Mouse (Mus musculus): ENCODE measurements around the gene Tacc2. TPM values are rescaled to one million over a fixed set of nuclear protein-coding genes. Genes with fewer than 3 reads are reported as not detected.

Tacc2 gene
- total RNA-seq, 1 experiment from 2014 or later, result 0.35 TPM

- no peak for ATAC-seq (ENCODE audit: extremely low read depth, insufficient number of reproducible peaks, low FRiP score, poor library complexity, severe bottlenecking)
These were observed 121.2 kb downstream of the Tacc2 start for GRCm38 (mm10) chr7:130698480-130698879.

- no peak for ATAC-seq (ENCODE audit: extremely low read depth, insufficient number of reproducible peaks, low FRiP score, poor library complexity, severe bottlenecking)
These were observed 124.1 kb downstream of the Tacc2 start for GRCm38 (mm10) chr7:130701336-130701735.

- ATAC-seq (ENCODE audit: extremely low read depth, insufficient number of reproducible peaks, low FRiP score, poor library complexity, severe bottlenecking), result no peak
These were observed 128.0 kb downstream of the Tacc2 start for GRCm38 (mm10) chr7:130705230-130705629.

- no peak for ATAC-seq (ENCODE audit: extremely low read depth, insufficient number of reproducible peaks, low FRiP score, poor library complexity, severe bottlenecking)
These were observed 131.7 kb downstream of the Tacc2 start for GRCm38 (mm10) chr7:130708940-130709339.

GRCm38 (mm10) chr7:130709372-130710274, 132.4 kb downstream of the Tacc2 start:
- no peak for ATAC-seq (ENCODE audit: extremely low read depth, insufficient number of reproducible peaks, low FRiP score, poor library complexity, severe bottlenecking)

- no peak for ATAC-seq (ENCODE audit: extremely low read depth, insufficient number of reproducible peaks, low FRiP score, poor library complexity, severe bottlenecking)
These were observed 134.6 kb downstream of the Tacc2 start for GRCm38 (mm10) chr7:130711851-130712250.

GRCm38 (mm10) chr7:130713319-130713718, 136.1 kb downstream of the Tacc2 start:
- ATAC-seq (ENCODE audit: extremely low read depth, insufficient number of reproducible peaks, low FRiP score, poor library complexity, severe bottlenecking), result no peak

- no peak for ATAC-seq (ENCODE audit: extremely low read depth, insufficient number of reproducible peaks, low FRiP score, poor library complexity, severe bottlenecking)
These were observed 138.2 kb downstream of the Tacc2 start for GRCm38 (mm10) chr7:130715467-130715866.

GRCm38 (mm10) chr7:130716341-130716740, 139.1 kb downstream of the Tacc2 start:
- ATAC-seq (ENCODE audit: extremely low read depth, insufficient number of reproducible peaks, low FRiP score, poor library complexity, severe bottlenecking), result no peak

- ATAC-seq (ENCODE audit: extremely low read depth, insufficient number of reproducible peaks, low FRiP score, poor library complexity, severe bottlenecking), result no peak
These were observed 139.8 kb downstream of the Tacc2 start for GRCm38 (mm10) chr7:130716989-130717388.

GRCm38 (mm10) chr7:130719931-130720598, 142.8 kb downstream of the Tacc2 start:
- ATAC-seq (ENCODE audit: extremely low read depth, insufficient number of reproducible peaks, low FRiP score, poor library complexity, severe bottlenecking), result no peak

GRCm38 (mm10) chr7:130720646-130721335, 143.6 kb downstream of the Tacc2 start:
- no peak for ATAC-seq (ENCODE audit: extremely low read depth, insufficient number of reproducible peaks, low FRiP score, poor library complexity, severe bottlenecking)

- ATAC-seq (ENCODE audit: extremely low read depth, insufficient number of reproducible peaks, low FRiP score, poor library complexity, severe bottlenecking), result no peak
These were observed 148.9 kb downstream of the Tacc2 start for GRCm38 (mm10) chr7:130726185-130726584.

- ATAC-seq (ENCODE audit: extremely low read depth, insufficient number of reproducible peaks, low FRiP score, poor library complexity, severe bottlenecking), result no peak
These were observed 149.6 kb downstream of the Tacc2 start for GRCm38 (mm10) chr7:130726724-130727422.

- no peak for ATAC-seq (ENCODE audit: extremely low read depth, insufficient number of reproducible peaks, low FRiP score, poor library complexity, severe bottlenecking)
These were observed 150.3 kb downstream of the Tacc2 start for GRCm38 (mm10) chr7:130727560-130727959.

GRCm38 (mm10) chr7:130731792-130732191, 154.6 kb downstream of the Tacc2 start:
- ATAC-seq (ENCODE audit: extremely low read depth, insufficient number of reproducible peaks, low FRiP score, poor library complexity, severe bottlenecking), result no peak

GRCm38 (mm10) chr7:130732908-130733307, 155.7 kb downstream of the Tacc2 start:
- no peak for ATAC-seq (ENCODE audit: extremely low read depth, insufficient number of reproducible peaks, low FRiP score, poor library complexity, severe bottlenecking)

GRCm38 (mm10) chr7:130733423-130733822, 156.2 kb downstream of the Tacc2 start:
- no peak for ATAC-seq (ENCODE audit: extremely low read depth, insufficient number of reproducible peaks, low FRiP score, poor library complexity, severe bottlenecking)

GRCm38 (mm10) chr7:130734195-130734787, 157.1 kb downstream of the Tacc2 start:
- ATAC-seq (ENCODE audit: extremely low read depth, insufficient number of reproducible peaks, low FRiP score, poor library complexity, severe bottlenecking), result no peak
